Mouse (Mus musculus) heart, adult 11 months (tissue): ENCODE measurements at regions not wholly inside any gene's neighbourhood (a gene's known extent, or its start where the extent isn't known, plus 50 kb on each side); places are given as distances from the start of the nearest gene placed in this dataset.

Source experiments
- DNase-seq: peaks from one replicate; pipeline ENCODE4 v3.0.0; 2022

DNA sequence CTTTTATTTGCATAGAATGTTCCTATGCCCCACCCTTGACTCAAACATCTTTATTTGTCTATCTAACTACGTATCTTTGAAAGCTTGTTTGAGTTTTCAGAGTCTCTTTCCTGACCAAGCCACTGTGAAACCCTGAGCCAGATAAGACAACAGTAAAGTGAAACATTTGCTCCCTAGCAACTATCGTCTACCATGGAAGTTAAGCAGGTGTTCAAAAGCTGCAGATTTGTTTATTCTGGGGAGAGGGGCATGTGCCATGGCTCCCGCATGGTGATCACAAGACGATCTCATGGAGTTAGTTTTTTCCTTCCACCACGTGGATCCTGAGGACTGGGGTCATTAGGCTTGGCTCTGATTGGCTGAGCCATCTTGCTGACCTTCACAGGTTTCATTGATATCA is 55.5 kb downstream of the Gm9972 start:
- DNase-seq = no peak

DNA sequence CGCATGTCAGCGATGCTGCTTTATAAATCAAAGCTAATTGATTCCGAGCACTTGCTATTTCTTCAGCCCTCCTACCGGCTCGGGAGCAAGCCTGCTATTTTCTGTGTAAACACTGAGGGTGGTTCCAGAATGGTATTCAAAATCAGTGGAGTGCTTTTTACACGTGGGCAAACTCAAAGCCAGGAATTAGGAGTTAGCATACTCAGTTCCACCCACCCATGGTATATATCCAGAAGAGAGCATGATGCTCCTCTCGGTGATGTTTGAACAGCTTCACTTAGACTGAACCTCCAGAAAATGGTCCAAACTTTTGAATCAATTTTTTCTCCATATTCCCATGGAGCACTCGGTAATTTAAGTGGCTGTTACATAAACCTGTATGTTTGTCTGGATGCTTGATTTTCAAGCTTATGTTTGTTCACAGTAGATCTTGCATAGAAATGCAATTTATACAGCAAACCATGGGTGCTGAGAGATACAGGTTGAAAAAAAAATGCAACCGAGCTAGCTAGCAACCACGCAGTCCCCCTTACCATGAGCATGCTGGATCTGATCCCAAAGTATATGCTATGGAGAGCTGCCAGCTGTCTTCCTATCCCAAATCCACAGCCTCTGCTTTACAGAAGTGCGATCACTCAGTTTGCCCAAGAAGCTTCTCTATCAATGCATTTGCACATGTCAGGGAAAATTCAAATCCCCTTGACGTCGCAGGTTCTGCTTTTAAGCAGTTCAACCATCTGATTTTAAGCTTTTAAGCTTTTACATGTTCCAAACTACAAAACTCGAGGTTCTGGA is 56.8 kb downstream of the Gm9972 start:
- DNase-seq = no peak

DNA sequence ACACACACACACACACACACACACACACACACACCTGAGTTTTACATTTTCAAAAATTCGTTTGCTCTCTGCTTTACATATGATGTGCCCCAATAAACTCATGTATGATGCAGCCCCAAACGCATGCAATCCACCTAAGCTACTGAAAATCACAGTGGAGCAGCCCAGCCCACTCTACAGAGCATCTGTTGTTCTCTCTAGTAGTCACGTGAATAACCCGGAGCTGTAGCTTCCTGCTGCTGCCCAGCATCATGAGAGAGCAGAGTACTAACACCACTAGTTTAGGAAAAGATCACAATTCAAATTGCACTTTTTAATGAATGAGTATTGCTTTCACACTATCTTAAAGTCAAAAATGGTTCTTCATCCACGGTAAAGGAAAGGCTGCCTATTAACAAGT is 56.7 kb upstream of the Atp10b start:
- DNase-seq = no peak

DNA sequence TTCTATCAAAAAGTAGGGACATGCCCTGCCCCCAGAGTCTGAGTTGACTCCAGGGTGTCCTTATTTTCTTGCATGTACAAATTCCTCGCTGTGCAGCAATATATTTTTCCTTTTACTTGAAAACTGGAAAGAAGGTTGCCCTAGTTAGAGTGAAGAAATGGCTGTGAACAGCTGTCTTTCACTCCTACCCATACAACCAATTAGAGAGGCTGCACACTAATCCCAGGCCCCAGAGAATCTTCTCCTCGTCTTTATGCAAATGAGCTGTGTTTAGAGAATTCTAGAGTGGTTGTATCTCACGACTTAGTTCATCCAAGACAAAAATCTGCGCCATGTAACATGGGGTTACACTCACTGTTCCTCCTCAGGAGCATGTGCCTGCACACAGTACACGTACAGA is 53.7 kb upstream of the Atp10b start:
- peak; percentile 24 for DNase-seq

DNA sequence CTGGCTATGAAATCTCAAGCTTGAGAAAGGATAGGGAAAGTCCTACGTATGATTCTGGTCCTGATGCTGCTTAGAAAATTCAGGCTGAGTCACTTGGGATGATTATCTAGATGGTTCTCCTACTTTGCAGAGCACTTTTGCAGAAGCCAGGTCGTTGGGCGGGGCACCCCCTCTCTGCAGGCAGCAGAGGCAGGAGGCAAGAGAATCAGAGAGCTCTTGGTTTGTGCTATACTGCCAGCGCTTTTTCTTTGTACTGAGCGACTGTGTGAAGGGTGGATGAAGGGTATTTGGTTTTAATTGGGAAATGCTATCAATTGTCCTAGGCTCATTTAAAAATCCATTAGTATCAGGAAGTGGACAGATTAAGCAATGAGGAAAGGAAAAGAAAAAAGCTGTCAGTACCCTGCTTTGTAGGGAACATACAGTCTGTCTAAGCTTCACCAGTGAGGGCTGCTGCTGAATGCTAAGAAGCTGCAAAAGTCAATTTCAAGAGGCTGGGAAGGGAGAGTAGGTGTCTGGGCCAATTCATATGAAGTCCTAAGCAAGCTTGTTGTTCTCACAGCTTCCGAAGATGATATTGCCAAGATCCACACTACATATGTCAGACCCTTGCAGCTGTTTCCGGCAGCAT is 50.8 kb upstream of the Atp10b start:
- peak; percentile 63 for DNase-seq
